Mouse (Mus musculus): Measurements from ENCODE around the gene Capzb. TPM values are rescaled to one million over a fixed set of nuclear protein-coding genes. Genes with fewer than 3 reads are reported as not detected.
A peak's percentile ranks its signal among the peaks of the same experiment; 100 is the strongest.

Gene Capzb
- polyA plus RNA-seq, 1 experiment from 2014 or later = 301 TPM

DNA sequence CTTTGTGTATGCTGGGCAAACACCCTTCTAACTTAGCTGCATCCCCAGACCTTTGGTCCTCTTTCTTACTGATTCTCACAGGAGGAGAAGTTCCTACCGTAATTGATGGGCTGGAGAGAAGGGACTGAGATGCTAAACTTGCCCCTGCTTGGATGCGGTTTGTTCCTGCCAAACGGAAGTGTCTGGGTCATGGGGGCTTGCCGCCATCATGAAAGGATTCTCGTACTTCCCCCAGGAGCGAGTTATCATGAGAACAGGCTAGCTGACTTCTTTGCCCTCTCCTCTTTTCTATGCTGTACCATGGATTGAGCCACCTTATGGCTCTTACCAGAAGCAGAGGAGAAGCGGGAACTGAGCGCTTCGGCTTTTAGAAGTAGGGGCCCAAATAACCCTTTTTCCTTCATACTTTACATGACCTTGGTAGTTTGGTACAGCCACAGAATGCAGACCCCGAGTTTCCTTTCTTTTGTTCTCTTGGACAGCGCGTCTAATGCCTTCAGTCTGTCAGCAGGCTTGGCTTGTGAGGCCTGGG, 22.9 kb upstream of the Capzb start:
- Histone ChIP-seq H3K4me1 (ENCODE audit: control insufficient read depth in 2 of 2, insufficient read depth in 2 of 2, low read length in 2 of 2) (no peaks in the 10 kb centered on the region; a peak in 1 of 4 replicates), H3K27ac (replicated peaks in 1 of 2; ENCODE audit: control insufficient read depth in 1 of 2, insufficient read depth in 1 of 2, low read depth in 2 of 2, low read length in 2 of 2) (no peak overlapping the region), H3K9me3 (ENCODE audit: control insufficient read depth, low read length) (no peaks in the 10 kb centered on the region), H3K4me2 (ENCODE audit: low read length) (no peak overlapping the region), H3K9ac (ENCODE audit: low read length) (no peak overlapping the region), H3K36me3 (ENCODE audit: control insufficient read depth, insufficient read depth, low read length) (no peaks in the 10 kb centered on the region), H3K27me3 (ENCODE audit: control insufficient read depth, insufficient read depth, low read length) (no peaks in the 10 kb centered on the region), H3K4me3 (ENCODE audit: control insufficient read depth in 1 of 2, insufficient read depth in 1 of 2, low read depth in 1 of 2, low read length in 2 of 2) (no peak overlapping the region)
- no peak for ATAC-seq (ENCODE audit: insufficient number of reproducible peaks, insufficient read depth, low FRiP score, low read depth)
- 81% methylated on average over 12 of the region's 12 CpGs for WGBS

DNA sequence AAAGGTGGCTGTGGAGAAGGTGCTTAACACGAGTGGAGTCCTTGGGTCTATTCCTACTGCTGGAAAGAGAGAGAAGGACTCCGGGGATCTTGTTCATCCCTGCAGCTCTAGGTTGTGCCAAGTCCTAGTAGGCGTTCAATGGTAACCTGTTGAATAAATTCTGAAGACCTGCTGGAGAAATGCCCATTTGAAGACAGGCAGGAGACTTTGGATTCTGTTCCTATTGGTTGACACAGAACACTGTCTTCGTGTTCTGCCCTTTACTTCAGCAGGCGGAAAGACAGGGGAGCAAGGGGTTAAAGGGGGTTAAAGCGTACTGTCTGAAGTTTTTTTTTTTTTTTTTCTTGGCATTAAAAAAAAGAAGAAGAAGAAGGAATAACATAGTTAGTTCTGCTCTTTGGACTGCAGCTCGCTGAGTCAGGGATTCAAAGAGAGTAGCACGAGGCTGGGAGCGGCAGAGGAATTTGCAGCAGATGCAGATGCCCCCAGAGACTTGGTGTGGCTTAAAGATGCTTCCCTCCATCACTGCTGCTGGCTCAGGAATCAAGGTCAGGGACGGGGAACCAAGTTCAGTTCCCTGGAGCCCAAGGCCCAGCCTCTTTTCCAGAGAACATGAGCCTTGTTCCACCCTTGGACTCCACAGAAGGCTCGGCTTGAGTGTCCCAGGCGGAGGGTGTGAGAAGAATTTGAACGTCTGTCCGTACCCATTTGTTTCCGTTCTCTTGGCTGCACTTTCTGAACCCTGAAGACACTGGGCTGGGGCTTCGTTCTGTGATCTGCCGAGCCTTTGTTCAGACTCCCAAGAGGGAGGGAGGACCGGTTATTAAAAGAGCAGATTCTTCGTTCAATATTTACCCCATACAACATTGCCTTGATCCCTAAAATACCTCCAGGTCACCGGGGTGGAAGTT, 17.4 kb upstream of the Capzb start:
- Histone ChIP-seq H3K27ac (replicated peaks in 1 of 2; ENCODE audit: control insufficient read depth in 1 of 2, insufficient read depth in 1 of 2, low read depth in 2 of 2, low read length in 2 of 2) (no peak overlapping the region), H3K4me2 (ENCODE audit: low read length) (0 out of 2 replicates have a peak overlapping the region, but pooled peaks have one; percentile 2), H3K4me3 (ENCODE audit: control insufficient read depth in 1 of 2, insufficient read depth in 1 of 2, low read depth in 1 of 2, low read length in 2 of 2) (no peak overlapping the region), H3K9me3 (ENCODE audit: control insufficient read depth, low read length) (no peaks in the 10 kb centered on the region), H3K36me3 (ENCODE audit: control insufficient read depth, insufficient read depth, low read length) (no peaks in the 10 kb centered on the region), H3K4me1 (ENCODE audit: control insufficient read depth in 2 of 2, insufficient read depth in 2 of 2, low read length in 2 of 2) (peaks cover 6 to 11% of the 10 kb centered on the region in 2 experiments; a peak in 3 of 4 replicates), H3K27me3 (ENCODE audit: control insufficient read depth, insufficient read depth, low read length) (no peaks in the 10 kb centered on the region), H3K9ac (ENCODE audit: low read length) (no peak overlapping the region)
- WGBS = 57% methylated on average over 20 of the region's 20 CpGs
- no peak for ATAC-seq (ENCODE audit: insufficient number of reproducible peaks, insufficient read depth, low FRiP score, low read depth)

DNA sequence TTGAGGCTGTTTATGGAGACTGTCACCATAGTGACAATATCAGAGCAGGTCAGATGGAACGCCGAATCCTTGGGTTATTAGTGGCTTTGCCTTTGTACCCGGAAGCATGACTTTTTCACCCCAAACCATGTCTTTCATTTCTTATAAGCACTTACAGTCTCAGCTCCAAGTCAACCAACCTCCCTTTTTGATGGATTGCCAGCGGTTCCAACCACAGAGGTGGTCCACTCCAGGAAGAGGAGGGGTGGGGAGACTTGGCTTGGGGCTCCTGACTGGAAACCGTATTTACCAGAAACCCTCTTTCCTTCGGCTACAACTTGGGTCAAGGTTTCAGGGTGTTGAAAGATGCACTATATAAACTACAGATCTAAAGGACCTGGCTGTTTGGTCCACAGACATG, 16.7 kb upstream of the Capzb start:
- WGBS = 55% methylated on average over 6 of the region's 6 CpGs

DNA sequence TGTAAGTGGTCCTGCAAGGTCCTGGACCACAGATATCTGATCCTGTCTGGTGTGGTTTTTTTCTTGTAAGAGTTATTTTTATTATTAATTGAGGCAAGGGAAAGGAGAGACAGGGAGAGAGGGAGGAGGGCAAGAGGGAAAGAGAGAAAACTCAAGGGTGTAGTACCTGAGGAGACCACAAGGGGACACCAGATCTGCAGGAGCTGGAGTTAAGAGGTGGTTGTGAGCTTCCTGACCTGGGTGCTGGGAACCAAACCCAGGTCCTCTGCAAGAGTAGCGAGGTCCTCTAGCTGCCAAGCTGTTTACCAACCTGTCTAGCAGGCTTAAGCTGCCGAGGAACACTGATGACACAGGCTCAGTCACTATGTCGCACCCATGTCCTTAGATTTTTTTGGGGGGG, 14.8 kb upstream of the Capzb start:
- no peak for ATAC-seq (ENCODE audit: insufficient number of reproducible peaks, insufficient read depth, low FRiP score, low read depth)
- Histone ChIP-seq H3K27me3 (ENCODE audit: control insufficient read depth, insufficient read depth, low read length) (no peaks in the 10 kb centered on the region), H3K4me2 (ENCODE audit: low read length) (no peak overlapping the region), H3K36me3 (ENCODE audit: control insufficient read depth, insufficient read depth, low read length) (no peaks in the 10 kb centered on the region), H3K27ac (replicated peaks in 1 of 2; ENCODE audit: control insufficient read depth in 1 of 2, insufficient read depth in 1 of 2, low read depth in 2 of 2, low read length in 2 of 2) (no peak overlapping the region), H3K9me3 (ENCODE audit: control insufficient read depth, low read length) (no peaks in the 10 kb centered on the region), H3K9ac (ENCODE audit: low read length) (no peak overlapping the region), H3K4me3 (ENCODE audit: control insufficient read depth in 1 of 2, insufficient read depth in 1 of 2, low read depth in 1 of 2, low read length in 2 of 2) (no peak overlapping the region), H3K4me1 (ENCODE audit: control insufficient read depth in 2 of 2, insufficient read depth in 2 of 2, low read length in 2 of 2) (peaks cover 6 to 11% of the 10 kb centered on the region in 2 experiments; a peak in 3 of 4 replicates)
- 85% methylated on average over 3 of the region's 3 CpGs for WGBS

More for the DNA sequence above, 16.7 kb upstream of the Capzb start:
- Histone ChIP-seq H3K36me3 (ENCODE audit: control insufficient read depth, insufficient read depth, low read length) (no peaks in the 10 kb centered on the region), H3K9ac (ENCODE audit: low read length) (no peak overlapping the region), H3K27me3 (ENCODE audit: control insufficient read depth, insufficient read depth, low read length) (no peaks in the 10 kb centered on the region), H3K4me3 (ENCODE audit: control insufficient read depth in 1 of 2, insufficient read depth in 1 of 2, low read depth in 1 of 2, low read length in 2 of 2) (no peak overlapping the region), H3K4me1 (ENCODE audit: control insufficient read depth in 2 of 2, insufficient read depth in 2 of 2, low read length in 2 of 2) (peaks cover 6 to 11% of the 10 kb centered on the region in 2 experiments; a peak in 3 of 4 replicates), H3K4me2 (ENCODE audit: low read length) (0 out of 2 replicates have a peak overlapping the region, but pooled peaks have one; percentile 2), H3K27ac (replicated peaks in 1 of 2; ENCODE audit: control insufficient read depth in 1 of 2, insufficient read depth in 1 of 2, low read depth in 2 of 2, low read length in 2 of 2) (no peak overlapping the region), H3K9me3 (ENCODE audit: control insufficient read depth, low read length) (no peaks in the 10 kb centered on the region)
- no peak for ATAC-seq (ENCODE audit: insufficient number of reproducible peaks, insufficient read depth, low FRiP score, low read depth)

DNA sequence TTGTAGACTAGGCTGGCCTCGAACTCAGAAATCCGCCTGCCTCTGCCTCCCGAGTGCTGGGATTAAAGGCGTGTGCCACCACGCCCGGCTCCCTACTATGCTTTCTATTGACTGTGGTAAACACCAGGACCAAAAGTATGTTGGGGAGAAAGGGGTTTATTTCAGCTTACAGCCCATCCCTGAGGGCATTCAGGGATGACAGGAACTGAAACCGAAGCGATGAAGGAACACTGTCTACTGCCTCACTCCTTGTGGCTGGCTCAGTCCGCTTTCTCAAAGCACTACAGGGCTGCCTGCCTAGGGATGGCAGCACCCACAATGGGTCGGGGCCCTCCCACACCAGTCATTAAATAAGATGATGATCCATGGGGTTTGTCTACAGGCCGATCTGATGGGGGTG, 14.3 kb upstream of the Capzb start:
- ATAC-seq (ENCODE audit: insufficient number of reproducible peaks, insufficient read depth, low FRiP score, low read depth) = no peak
- H3K9ac ChIP-seq (ENCODE audit: low read length) = no peak overlapping the region
- H3K36me3 ChIP-seq (ENCODE audit: control insufficient read depth, insufficient read depth, low read length) = no peaks in the 10 kb centered on the region
- H3K4me1 ChIP-seq (ENCODE audit: control insufficient read depth in 2 of 2, insufficient read depth in 2 of 2, low read length in 2 of 2) = peaks cover 6 to 11% of the 10 kb centered on the region in 2 experiments; a peak in 3 of 4 replicates
- WGBS = 95% methylated on average over 11 of the region's 11 CpGs
- H3K27me3 ChIP-seq (ENCODE audit: control insufficient read depth, insufficient read depth, low read length) = no peaks in the 10 kb centered on the region
- no peaks in the 10 kb centered on the region for H3K9me3 ChIP-seq (ENCODE audit: control insufficient read depth, low read length)
- H3K4me2 ChIP-seq (ENCODE audit: low read length) = no peak overlapping the region
- no peak overlapping the region for H3K27ac ChIP-seq (replicated peaks in 1 of 2; ENCODE audit: control insufficient read depth in 1 of 2, insufficient read depth in 1 of 2, low read depth in 2 of 2, low read length in 2 of 2)
- H3K4me3 ChIP-seq (ENCODE audit: control insufficient read depth in 1 of 2, insufficient read depth in 1 of 2, low read depth in 1 of 2, low read length in 2 of 2) = no peak overlapping the region

DNA sequence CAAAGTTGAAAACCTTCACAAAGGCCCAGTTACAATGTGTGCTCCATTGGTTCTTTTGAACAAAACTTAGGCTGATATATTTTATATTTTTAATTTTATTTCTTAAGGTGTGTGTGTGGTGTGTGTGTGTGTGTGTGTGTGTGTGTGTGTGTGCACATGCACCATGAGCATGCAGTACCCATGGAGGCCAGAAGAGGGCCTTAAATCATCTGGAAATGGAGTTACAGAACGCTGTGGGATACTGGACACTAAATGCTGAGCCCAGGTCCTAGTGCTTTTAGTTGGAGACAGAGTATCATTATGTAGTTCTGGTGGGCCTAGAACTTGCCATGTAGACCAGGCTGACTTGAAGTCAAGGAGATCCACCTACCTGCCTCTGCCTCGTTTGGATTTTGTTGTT, 13.5 kb upstream of the Capzb start:
- Histone ChIP-seq H3K4me3 (ENCODE audit: control insufficient read depth in 1 of 2, insufficient read depth in 1 of 2, low read depth in 1 of 2, low read length in 2 of 2) (no peak overlapping the region), H3K4me2 (ENCODE audit: low read length) (no peak overlapping the region), H3K9ac (ENCODE audit: low read length) (no peak overlapping the region), H3K9me3 (ENCODE audit: control insufficient read depth, low read length) (no peaks in the 10 kb centered on the region), H3K27ac (replicated peaks in 1 of 2; ENCODE audit: control insufficient read depth in 1 of 2, insufficient read depth in 1 of 2, low read depth in 2 of 2, low read length in 2 of 2) (no peak overlapping the region), H3K27me3 (ENCODE audit: control insufficient read depth, insufficient read depth, low read length) (no peaks in the 10 kb centered on the region), H3K4me1 (ENCODE audit: control insufficient read depth in 2 of 2, insufficient read depth in 2 of 2, low read length in 2 of 2) (peaks cover 6 to 11% of the 10 kb centered on the region in 2 experiments; a peak in 3 of 4 replicates), H3K36me3 (ENCODE audit: control insufficient read depth, insufficient read depth, low read length) (no peaks in the 10 kb centered on the region)
- WGBS = 70% methylated on average over 2 of the region's 2 CpGs
- ATAC-seq (ENCODE audit: insufficient number of reproducible peaks, insufficient read depth, low FRiP score, low read depth) = no peak

DNA sequence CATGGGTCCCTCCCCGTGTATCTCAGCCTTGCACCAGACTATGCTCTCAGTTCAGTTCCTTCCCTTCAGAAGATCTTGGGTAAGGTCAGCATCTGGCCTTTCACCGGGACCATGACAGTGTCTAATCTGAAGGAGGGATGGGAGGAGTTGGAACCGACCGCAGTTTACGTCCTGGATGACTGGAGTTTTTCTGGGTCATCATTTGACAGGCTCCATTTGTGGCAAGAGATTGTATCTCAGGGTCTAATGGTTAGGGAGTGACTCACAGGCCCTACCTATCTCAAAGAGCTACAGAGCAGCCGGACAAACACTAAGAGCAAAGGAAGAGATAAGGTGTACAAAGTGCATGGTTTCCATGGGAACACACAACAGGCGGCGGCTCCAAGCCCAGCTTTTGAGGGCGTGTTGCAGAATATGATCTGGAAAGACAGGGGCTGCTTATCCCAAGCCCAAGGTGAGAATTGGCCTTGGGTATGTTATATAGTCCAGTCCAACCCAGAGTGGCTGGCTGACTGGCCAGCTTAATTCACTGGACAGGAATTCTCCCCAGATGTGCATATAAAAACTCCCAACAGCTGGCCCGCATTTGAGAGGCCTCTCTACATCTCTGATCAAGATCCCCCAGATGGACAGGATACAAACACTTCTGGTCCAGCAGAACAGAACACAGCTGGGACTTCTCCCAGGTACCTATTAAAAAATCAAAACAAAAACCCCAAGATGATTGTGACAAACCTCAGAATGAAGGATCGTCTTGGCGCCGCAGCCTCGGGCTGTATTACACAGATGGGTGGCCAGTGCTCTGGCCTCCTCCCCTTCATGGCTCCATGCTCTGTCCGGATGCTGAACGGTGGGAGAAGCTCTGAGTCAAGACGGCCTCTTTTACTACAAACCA, 12.7 kb upstream of the Capzb start:
- 0 out of 2 replicates have a peak, but pooled peaks have one; percentile 51 for ATAC-seq (ENCODE audit: insufficient number of reproducible peaks, insufficient read depth, low FRiP score, low read depth)
- no peak overlapping the region for H3K4me3 ChIP-seq (ENCODE audit: control insufficient read depth in 1 of 2, insufficient read depth in 1 of 2, low read depth in 1 of 2, low read length in 2 of 2)
- H3K36me3 ChIP-seq (ENCODE audit: control insufficient read depth, insufficient read depth, low read length) = no peaks in the 10 kb centered on the region
- H3K4me2 ChIP-seq (ENCODE audit: low read length) = no peak overlapping the region
- no peaks in the 10 kb centered on the region for H3K27me3 ChIP-seq (ENCODE audit: control insufficient read depth, insufficient read depth, low read length)
- H3K9me3 ChIP-seq (ENCODE audit: control insufficient read depth, low read length) = no peaks in the 10 kb centered on the region
- H3K9ac ChIP-seq (ENCODE audit: low read length) = no peak overlapping the region
- H3K4me1 ChIP-seq (ENCODE audit: control insufficient read depth in 2 of 2, insufficient read depth in 2 of 2, low read length in 2 of 2) = peaks cover 6 to 11% of the 10 kb centered on the region in 2 experiments; a peak in 3 of 4 replicates
- H3K27ac ChIP-seq (replicated peaks in 1 of 2; ENCODE audit: control insufficient read depth in 1 of 2, insufficient read depth in 1 of 2, low read depth in 2 of 2, low read length in 2 of 2) = no peak overlapping the region
- WGBS = 42% methylated on average over 17 of the region's 17 CpGs

Data from heart, embryonic 14.5 days (tissue).